Mouse (Mus musculus): ENCODE results near the gene Clasp1. TPM values are rescaled to one million over a fixed set of nuclear protein-coding genes. Genes with fewer than 3 reads are reported as not detected.

Gene Clasp1
- polyA plus RNA-seq, 1 experiment from 2014 or later, result 35.2 TPM

- H3K9ac ChIP-seq, result no peak overlapping the region
- peaks cover 24% of the 10 kb centered on the region for H3K36me3 ChIP-seq
- H3K27me3 ChIP-seq (replicated peaks), result no peaks in the 10 kb centered on the region
- no peak overlapping the region for H3K4me2 ChIP-seq (replicated peaks)
- no peaks in the 10 kb centered on the region for H3K9me3 ChIP-seq
- H3K4me3 ChIP-seq (replicated peaks), result no peak overlapping the region
- no peak for ATAC-seq
- H3K27ac ChIP-seq, result no peak overlapping the region
- no peaks in the 10 kb centered on the region for H3K4me1 ChIP-seq (replicated peaks)
- WGBS, result 96% methylated on average over 1 of the region's 1 CpGs
These were observed 140.4 kb downstream of the Clasp1 start for GRCm38 (mm10) chr1:118529213-118529612.

- WGBS, result 91% methylated on average over 3 of the region's 3 CpGs
- H3K4me2 ChIP-seq (replicated peaks), result no peak overlapping the region
- no peak overlapping the region for H3K4me3 ChIP-seq (replicated peaks)
- H3K4me1 ChIP-seq (replicated peaks), result no peaks in the 10 kb centered on the region
- peaks cover 28% of the 10 kb centered on the region for H3K36me3 ChIP-seq
- H3K9me3 ChIP-seq, result no peaks in the 10 kb centered on the region
- H3K27me3 ChIP-seq (replicated peaks), result no peaks in the 10 kb centered on the region
- H3K27ac ChIP-seq, result no peak overlapping the region
- no peak overlapping the region for H3K9ac ChIP-seq
- ATAC-seq, result no peak
These were observed 142.4 kb downstream of the Clasp1 start for GRCm38 (mm10) chr1:118531259-118531658.

GRCm38 (mm10) chr1:118536021-118536420 is 147.2 kb downstream of the Clasp1 start:
- Histone ChIP-seq H3K4me2 (replicated peaks) (no peak overlapping the region), H3K9me3 (no peaks in the 10 kb centered on the region), H3K4me1 (replicated peaks) (no peaks in the 10 kb centered on the region), H3K36me3 (peaks cover 12% of the 10 kb centered on the region), H3K27ac (no peak overlapping the region), H3K27me3 (replicated peaks) (no peaks in the 10 kb centered on the region), H3K9ac (no peak overlapping the region), H3K4me3 (replicated peaks) (no peak overlapping the region)
- no peak for ATAC-seq
- 91% methylated on average over 15 of the region's 15 CpGs for WGBS

- Histone ChIP-seq H3K27me3 (replicated peaks) (no peaks in the 10 kb centered on the region), H3K36me3 (peaks cover 12% of the 10 kb centered on the region; the same call in 1 of the 2 replicates), H3K9me3 (no peaks in the 10 kb centered on the region), H3K4me2 (replicated peaks) (no peak overlapping the region), H3K4me3 (replicated peaks) (no peak overlapping the region), H3K27ac (no peak overlapping the region), H3K4me1 (replicated peaks) (no peaks in the 10 kb centered on the region), H3K9ac (no peak overlapping the region)
- no peak for ATAC-seq
- WGBS, result 89% methylated on average over 6 of the region's 6 CpGs
These were observed 150.2 kb downstream of the Clasp1 start for GRCm38 (mm10) chr1:118539046-118539445.

GRCm38 (mm10) chr1:118542880-118543279 is 154.0 kb downstream of the Clasp1 start:
- Histone ChIP-seq H3K4me2 (replicated peaks) (no peak overlapping the region), H3K4me1 (replicated peaks) (no peaks in the 10 kb centered on the region), H3K27me3 (replicated peaks) (no peaks in the 10 kb centered on the region), H3K9ac (no peak overlapping the region), H3K9me3 (no peaks in the 10 kb centered on the region), H3K36me3 (peaks cover 13% of the 10 kb centered on the region; the same call in 1 of the 2 replicates), H3K4me3 (replicated peaks) (no peak overlapping the region), H3K27ac (no peak overlapping the region)
- 91% methylated on average over 7 of the region's 7 CpGs for WGBS
- no peak for ATAC-seq

GRCm38 (mm10) chr1:118548769-118549168 is 159.9 kb downstream of the Clasp1 start:
- no peaks in the 10 kb centered on the region for H3K9me3 ChIP-seq
- no peak for ATAC-seq
- H3K4me2 ChIP-seq (replicated peaks), result no peak overlapping the region
- H3K4me1 ChIP-seq (replicated peaks), result no peaks in the 10 kb centered on the region
- no peaks in the 10 kb centered on the region for H3K27me3 ChIP-seq (replicated peaks)
- no peak overlapping the region for H3K9ac ChIP-seq
- H3K4me3 ChIP-seq (replicated peaks), result no peak overlapping the region
- 90% methylated on average over 5 of the region's 5 CpGs for WGBS
- no peak overlapping the region for H3K27ac ChIP-seq
- H3K36me3 ChIP-seq, result peaks cover 14% of the 10 kb centered on the region; the same call in 1 of the 2 replicates

- H3K4me2 ChIP-seq (replicated peaks), result no peak overlapping the region
- no peak overlapping the region for H3K27ac ChIP-seq
- no peaks in the 10 kb centered on the region for H3K9me3 ChIP-seq
- no peak for ATAC-seq
- H3K27me3 ChIP-seq (replicated peaks), result no peaks in the 10 kb centered on the region
- peaks cover 17% of the 10 kb centered on the region for H3K36me3 ChIP-seq
- no peak overlapping the region for H3K9ac ChIP-seq
- no peaks in the 10 kb centered on the region for H3K4me1 ChIP-seq (replicated peaks)
- 88% methylated on average over 5 of the region's 5 CpGs for WGBS
- no peak overlapping the region for H3K4me3 ChIP-seq (replicated peaks)
These were observed 162.3 kb downstream of the Clasp1 start for GRCm38 (mm10) chr1:118551152-118551551.

GRCm38 (mm10) chr1:118552071-118552470 is 163.2 kb downstream of the Clasp1 start:
- no peaks in the 10 kb centered on the region for H3K9me3 ChIP-seq
- no peak overlapping the region for H3K9ac ChIP-seq
- no peak overlapping the region for H3K4me2 ChIP-seq (replicated peaks)
- no peak overlapping the region for H3K4me3 ChIP-seq (replicated peaks)
- H3K4me1 ChIP-seq (replicated peaks), result no peaks in the 10 kb centered on the region
- 90% methylated on average over 4 of the region's 4 CpGs for WGBS
- no peak overlapping the region for H3K27ac ChIP-seq
- peaks cover 15% of the 10 kb centered on the region for H3K36me3 ChIP-seq
- H3K27me3 ChIP-seq (replicated peaks), result no peaks in the 10 kb centered on the region
- no peak for ATAC-seq

- Histone ChIP-seq H3K36me3 (peaks cover 12% of the 10 kb centered on the region), H3K27me3 (replicated peaks) (no peaks in the 10 kb centered on the region), H3K4me1 (replicated peaks) (no peaks in the 10 kb centered on the region), H3K4me2 (replicated peaks) (no peak overlapping the region), H3K9me3 (no peaks in the 10 kb centered on the region), H3K4me3 (replicated peaks) (no peak overlapping the region), H3K9ac (no peak overlapping the region), H3K27ac (no peak overlapping the region)
- WGBS, result 81% methylated on average over 2 of the region's 2 CpGs
- no peak for ATAC-seq
These were observed 164.2 kb downstream of the Clasp1 start for GRCm38 (mm10) chr1:118553045-118553444.

- 90% methylated on average over 3 of the region's 3 CpGs for WGBS
- Histone ChIP-seq H3K4me2 (replicated peaks) (no peak overlapping the region), H3K36me3 (peaks cover 12% of the 10 kb centered on the region), H3K4me1 (replicated peaks) (no peaks in the 10 kb centered on the region), H3K27me3 (replicated peaks) (no peaks in the 10 kb centered on the region), H3K4me3 (replicated peaks) (no peak overlapping the region), H3K27ac (no peak overlapping the region), H3K9ac (no peak overlapping the region), H3K9me3 (no peaks in the 10 kb centered on the region)
- ATAC-seq, result no peak
These were observed 164.6 kb downstream of the Clasp1 start for GRCm38 (mm10) chr1:118553451-118553850.

- no peak overlapping the region for H3K27ac ChIP-seq
- ATAC-seq, result no peak
- 90% methylated on average over 5 of the region's 5 CpGs for WGBS
- H3K9me3 ChIP-seq, result no peaks in the 10 kb centered on the region
- H3K4me1 ChIP-seq (replicated peaks), result no peaks in the 10 kb centered on the region
- H3K9ac ChIP-seq, result no peak overlapping the region
- H3K4me2 ChIP-seq (replicated peaks), result no peak overlapping the region
- H3K36me3 ChIP-seq, result peaks cover 14% of the 10 kb centered on the region
- H3K27me3 ChIP-seq (replicated peaks), result no peaks in the 10 kb centered on the region
- no peak overlapping the region for H3K4me3 ChIP-seq (replicated peaks)
These were observed 166.1 kb downstream of the Clasp1 start for GRCm38 (mm10) chr1:118554961-118555360.

- no peaks in the 10 kb centered on the region for H3K9me3 ChIP-seq
- peaks cover 24% of the 10 kb centered on the region for H3K36me3 ChIP-seq
- WGBS, result 83% methylated on average over 2 of the region's 2 CpGs
- H3K27me3 ChIP-seq (replicated peaks), result no peaks in the 10 kb centered on the region
- H3K4me1 ChIP-seq (replicated peaks), result no peaks in the 10 kb centered on the region
- ATAC-seq, result no peak
- no peak overlapping the region for H3K9ac ChIP-seq
- H3K4me2 ChIP-seq (replicated peaks), result no peak overlapping the region
- no peak overlapping the region for H3K4me3 ChIP-seq (replicated peaks)
- no peak overlapping the region for H3K27ac ChIP-seq
These were observed 170.9 kb downstream of the Clasp1 start for GRCm38 (mm10) chr1:118559716-118560115.

GRCm38 (mm10) chr1:118564561-118564960 is 175.7 kb downstream of the Clasp1 start:
- H3K4me1 ChIP-seq (replicated peaks), result no peaks in the 10 kb centered on the region
- H3K4me3 ChIP-seq (replicated peaks), result no peak overlapping the region
- no peak for ATAC-seq
- H3K9ac ChIP-seq, result no peak overlapping the region
- no peak overlapping the region for H3K4me2 ChIP-seq (replicated peaks)
- no peaks in the 10 kb centered on the region for H3K9me3 ChIP-seq
- peaks cover 35% of the 10 kb centered on the region for H3K36me3 ChIP-seq
- H3K27me3 ChIP-seq (replicated peaks), result no peaks in the 10 kb centered on the region
- no peak overlapping the region for H3K27ac ChIP-seq
